Mouse (Mus musculus) liver, embryonic 16.5 days (tissue): Measurements from ENCODE around the gene Ifitm5. TPM values are rescaled to one million over a fixed set of nuclear protein-coding genes. Genes with fewer than 3 reads are reported as not detected.

Experiments used
- ATAC-seq: fragments of 200-750 bp; cut with Nextera tagmentation; 2 replicates; pipeline ENCODE4 v1.8.0; 2017; ENCODE audit warnings: low read depth, mild to moderate bottlenecking, moderate number of reproducible peaks, moderate library complexity
- H3K27ac ChIP-seq: fragments of 300-500 bp; sonication (generic); 2 replicates; pipeline ENCODE4 v1.5.1; 2014; ENCODE audit warnings: mild to moderate bottlenecking, low read length
- H3K27me3 ChIP-seq: fragments of 300-500 bp; sonication (generic); 2 replicates; pipeline ENCODE4 v1.6.1; 2014; ENCODE audit warnings: low read depth, low read length, mixed read lengths; ENCODE audit not compliant: control insufficient read depth, insufficient read depth
- H3K36me3 ChIP-seq: fragments of 300-500 bp; sonication (generic); 2 replicates; pipeline ENCODE4 v1.6.1; 2014; ENCODE audit warnings: mild to moderate bottlenecking; ENCODE audit not compliant: control insufficient read depth, insufficient read depth
- H3K4me1 ChIP-seq: fragments of 300-500 bp; sonication (generic); 2 replicates; pipeline ENCODE4 v1.6.1; 2014; ENCODE audit warnings: low read depth, low read length, mixed read lengths; ENCODE audit not compliant: control insufficient read depth
- H3K4me2 ChIP-seq: fragments of 300-500 bp; sonication (generic); 2 replicates; pipeline ENCODE4 v1.6.1; 2014; ENCODE audit warnings: low read depth, low read length, mixed read lengths
- H3K4me3 ChIP-seq: fragments of 300-500 bp; sonication (generic); 2 replicates; pipeline ENCODE4 v1.5.1; 2014; ENCODE audit warnings: low read depth, mild to moderate bottlenecking, low read length
- H3K9ac ChIP-seq: fragments of 300-500 bp; sonication (generic); 2 replicates; pipeline ENCODE4 v1.6.1; 2014; ENCODE audit warnings: low read depth, low read length
- H3K9me3 ChIP-seq: fragments of 300-500 bp; sonication (generic); replicated peaks from 2 replicates; pipeline ENCODE4 v1.6.1; 2016; ENCODE audit warnings: low read length; ENCODE audit not compliant: control insufficient read depth
- WGBS: fragments of 180-500 bp; shearing (Covaris S2); extraction: QIAGEN DNeasy Blood & Tissue Kit; methylation state at CpG from one replicate; pipeline ENCODE4 v1.1.7; 2014; ENCODE audit not compliant: insufficient replicate concordance; 5-methylcytosine and 5-hydroxymethylcytosine counted together
- polyA plus RNA-seq: library from polyadenylated mRNA; unstranded; fragments of >200 nt; fragmentation: Nextera tagmentation; extraction: Ambion mirVana; gene quantifications from 2 replicates; pipeline ENCODE4 v1.2.1, GENCODE M21; 2015

The Ifitm5 gene
- polyA plus RNA-seq, 1 experiment from 2014 or later, result 0.26 TPM

DNA sequence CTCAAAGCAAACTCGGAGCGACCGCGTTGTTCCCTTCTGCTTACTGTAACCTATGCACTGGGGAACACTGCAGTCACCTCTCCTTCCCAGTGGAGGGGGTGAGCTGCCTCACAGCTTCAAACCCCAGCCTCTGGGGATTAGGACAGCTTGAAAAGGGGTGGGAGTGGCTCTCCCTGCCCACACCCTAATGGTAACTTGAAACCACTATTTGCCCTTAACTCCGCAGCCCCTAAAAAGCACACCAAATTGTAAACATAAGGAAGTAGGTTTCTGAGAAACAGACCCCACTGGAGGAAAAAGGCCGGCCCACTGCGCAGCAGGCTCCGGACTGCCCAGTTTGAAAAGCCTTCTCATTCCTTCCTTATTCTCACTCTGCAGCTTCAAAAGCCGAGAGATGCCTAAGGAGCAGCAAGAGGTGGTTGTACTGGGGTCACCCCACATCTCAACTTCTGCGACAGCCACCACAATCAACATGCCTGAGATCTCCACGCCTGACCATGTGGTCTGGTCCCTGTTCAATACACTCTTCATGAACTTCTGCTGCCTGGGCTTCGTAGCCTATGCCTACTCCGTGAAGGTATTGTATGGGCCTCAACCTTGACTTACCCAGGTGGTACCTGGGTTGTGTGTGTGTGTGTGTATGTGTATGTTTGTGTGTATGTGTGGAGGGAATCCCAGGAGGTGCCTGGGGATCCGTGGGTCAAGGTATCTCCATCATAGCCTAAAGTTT is 17.9 kb upstream of the Ifitm5 start:
- ATAC-seq, result no peak
- Histone ChIP-seq H3K9me3 (no peaks in the 10 kb centered on the region), H3K27ac (no peak overlapping the region), H3K36me3 (no peaks in the 10 kb centered on the region), H3K4me1 (no peaks in the 10 kb centered on the region; the same call in 1 of the 2 replicates), H3K4me2 (no peak overlapping the region; the same call in 1 of the 2 replicates), H3K4me3 (no peak overlapping the region), H3K9ac (no peak overlapping the region), H3K27me3 (no peaks in the 10 kb centered on the region)
- 16% methylated on average over 14 of the region's 14 CpGs for WGBS

DNA sequence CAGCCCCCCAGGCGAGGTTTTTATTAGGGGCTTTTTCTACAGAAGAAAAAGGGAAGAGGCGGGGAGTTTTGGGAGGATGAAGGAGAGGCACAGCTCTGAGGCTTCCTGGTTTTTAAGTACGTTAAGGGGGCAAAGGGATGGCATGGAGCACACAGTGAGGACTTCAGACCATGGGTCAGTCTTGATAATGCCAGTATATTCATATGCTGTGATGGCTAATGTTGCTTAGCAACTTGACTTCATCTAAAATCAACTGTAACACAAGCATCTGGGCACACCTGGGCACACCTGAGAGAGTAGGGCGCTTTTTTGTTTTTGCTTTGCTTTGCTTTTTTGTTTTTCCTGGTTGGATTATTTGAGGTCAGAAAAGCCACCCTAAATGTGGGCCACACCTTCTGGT is 16.8 kb upstream of the Ifitm5 start, which contains the start of gene Ifitm1:
Ifitm1 (plus strand) TSS at position 301 of the 400 bp plus-strand sequence.
- Histone ChIP-seq H3K9ac (no peak within 1 kb of the TSS), H3K4me2 (no peak within 1 kb of the TSS), H3K27ac (no peak within 1 kb of the TSS), H3K4me3 (no peak within 1 kb of the TSS), H3K9me3 (no peaks in the 10 kb centered on the region), H3K27me3 (no peaks in the 10 kb centered on the region), H3K4me1 (no peaks in the 10 kb centered on the region; the same call in 1 of the 2 replicates), H3K36me3 (no peaks in the 10 kb centered on the region)
- ATAC-seq, result no peak
- WGBS, result 54% methylated on average over 4 of the region's 4 CpGs

DNA sequence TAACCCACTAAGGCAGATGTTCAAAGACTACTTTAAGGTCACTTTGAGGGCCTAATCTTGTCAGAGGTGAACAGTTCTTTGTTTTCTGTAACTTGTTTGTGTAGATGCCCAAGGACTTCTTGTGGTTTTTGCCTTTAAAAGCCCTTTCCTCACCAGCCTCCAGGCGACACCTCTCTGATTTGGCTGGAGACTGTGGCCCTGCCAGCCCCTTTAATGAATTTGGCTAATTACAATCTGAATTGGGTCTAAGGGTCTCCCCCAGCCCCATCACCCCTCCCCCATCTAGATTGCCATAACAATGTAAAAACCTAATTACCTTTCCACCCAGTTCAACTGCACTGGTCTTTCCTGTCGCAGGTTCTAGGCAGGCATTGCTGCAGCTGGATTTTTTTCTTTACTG is 12.6 kb upstream of the Ifitm5 start:
- H3K9me3 ChIP-seq, result no peaks in the 10 kb centered on the region

DNA sequence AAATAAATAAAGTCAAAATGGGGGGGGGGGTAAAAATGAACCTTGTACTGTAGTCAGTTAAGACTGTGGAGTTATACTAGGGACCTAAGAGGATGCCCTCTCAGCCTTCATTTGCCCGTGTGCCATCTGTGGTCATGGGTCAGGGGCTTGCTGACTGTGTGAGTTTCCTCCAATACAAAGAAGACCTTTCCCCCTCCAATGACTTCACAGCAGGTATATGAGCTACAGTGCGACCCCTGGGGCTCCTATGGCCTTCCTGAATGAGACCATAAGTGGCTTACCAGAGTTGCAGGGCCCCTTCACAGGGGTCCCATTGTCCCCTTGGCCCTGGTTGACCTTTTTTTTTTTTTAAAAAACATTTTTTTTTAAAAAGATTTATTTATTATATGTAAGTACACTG is 11.3 kb upstream of the Ifitm5 start:
- Histone ChIP-seq H3K4me3 (no peak overlapping the region), H3K4me1 (peaks cover 3% of the 10 kb centered on the region), H3K27ac (no peak overlapping the region), H3K4me2 (no peak overlapping the region), H3K27me3 (no peaks in the 10 kb centered on the region), H3K36me3 (no peaks in the 10 kb centered on the region), H3K9me3 (no peaks in the 10 kb centered on the region), H3K9ac (no peak overlapping the region)
- no peak for ATAC-seq
- 50% methylated on average over 2 of the region's 2 CpGs for WGBS

More for the DNA sequence above, 12.6 kb upstream of the Ifitm5 start:
- no peak for ATAC-seq
- Histone ChIP-seq H3K4me1 (no peaks in the 10 kb centered on the region), H3K27ac (no peak overlapping the region), H3K4me3 (no peak overlapping the region), H3K4me2 (no peak overlapping the region), H3K9ac (no peak overlapping the region), H3K27me3 (no peaks in the 10 kb centered on the region), H3K36me3 (no peaks in the 10 kb centered on the region)
- 64% methylated on average over 2 of the region's 2 CpGs for WGBS

DNA sequence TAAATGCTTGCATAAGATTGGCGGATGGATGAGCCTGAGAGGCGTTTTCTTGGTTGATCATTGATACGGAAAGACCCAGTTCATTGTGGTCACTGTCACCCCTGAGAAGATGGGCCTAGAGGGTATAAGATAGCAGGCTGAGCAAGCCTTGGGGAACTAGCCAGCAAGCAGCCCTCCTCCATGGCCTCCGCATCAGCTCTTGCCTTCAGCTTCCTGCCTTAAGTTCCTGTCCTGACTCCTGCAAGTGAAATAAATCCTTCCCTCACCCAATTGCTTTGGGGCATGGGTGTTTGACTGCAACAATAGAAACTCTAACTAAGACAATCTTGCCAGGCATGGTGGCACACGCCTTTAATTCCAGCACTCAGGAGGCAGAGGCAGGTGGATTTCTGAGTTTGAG is 9.9 kb upstream of the Ifitm5 start:
- H3K9me3 ChIP-seq, result no peaks in the 10 kb centered on the region
- H3K36me3 ChIP-seq, result no peaks in the 10 kb centered on the region
- ATAC-seq, result no peak
- H3K4me2 ChIP-seq, result no peak overlapping the region
- H3K4me3 ChIP-seq, result no peak overlapping the region
- peaks cover 8% of the 10 kb centered on the region for H3K4me1 ChIP-seq
- WGBS, result 45% methylated on average over 5 of the region's 5 CpGs
- H3K9ac ChIP-seq, result no peak overlapping the region
- H3K27me3 ChIP-seq, result no peaks in the 10 kb centered on the region
- H3K27ac ChIP-seq, result no peak overlapping the region

DNA sequence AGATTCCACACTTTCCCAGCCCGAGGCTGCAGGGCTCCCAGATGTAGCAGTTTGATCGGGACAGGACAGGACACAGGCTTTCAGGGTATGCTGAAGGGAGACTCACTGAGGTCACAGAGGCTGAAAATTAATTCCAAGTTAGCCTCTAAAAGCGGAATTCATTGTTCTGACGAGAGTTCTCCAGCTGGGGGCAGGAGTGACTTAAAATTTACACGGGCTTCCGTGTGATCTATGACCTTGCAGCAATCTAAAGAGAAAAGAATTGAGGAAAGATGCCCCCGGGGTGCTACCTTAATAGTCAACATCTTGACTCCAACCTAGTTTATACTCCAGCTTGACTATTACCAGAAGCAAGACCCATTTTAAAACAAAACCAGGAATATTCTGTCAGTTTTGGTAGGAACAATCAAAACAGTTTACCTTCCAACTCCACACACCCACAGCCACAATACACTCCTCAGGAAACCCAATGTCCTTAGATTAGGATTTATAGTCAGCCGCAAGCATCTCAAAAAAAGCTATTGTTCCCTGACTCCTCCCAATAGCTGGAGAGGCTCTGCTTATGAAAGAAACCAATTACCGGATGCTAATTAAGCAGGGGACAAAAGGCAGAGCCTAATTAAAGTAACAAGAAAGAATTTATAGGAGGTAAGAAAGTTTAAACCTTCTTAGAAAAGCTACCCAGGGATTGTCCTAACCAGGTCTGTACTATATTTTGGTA is 9.2 kb upstream of the Ifitm5 start:
- Histone ChIP-seq H3K9ac (no peak overlapping the region), H3K27me3 (no peaks in the 10 kb centered on the region), H3K9me3 (no peaks in the 10 kb centered on the region), H3K4me2 (no peak overlapping the region), H3K4me3 (no peak overlapping the region), H3K27ac (no peak overlapping the region), H3K36me3 (no peaks in the 10 kb centered on the region), H3K4me1 (peaks cover 8% of the 10 kb centered on the region)
- WGBS, result 8% methylated on average over 9 of the region's 9 CpGs
- no peak for ATAC-seq

DNA sequence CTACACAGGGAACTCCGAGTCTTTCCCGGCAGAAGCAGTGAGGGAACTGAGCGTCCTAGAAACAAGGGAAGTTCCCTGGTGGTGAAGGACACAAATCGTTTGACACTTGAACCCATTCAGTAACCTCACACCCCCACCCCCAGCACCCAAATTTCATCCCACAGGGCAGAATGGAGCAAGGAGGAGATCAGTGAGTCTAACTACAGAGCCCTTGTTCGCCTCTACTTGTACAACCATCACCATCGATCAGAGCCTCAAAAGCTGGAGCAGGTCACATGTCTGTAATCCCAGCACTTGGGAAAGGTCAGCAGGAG is 6.4 kb upstream of the Ifitm5 start:
- peaks cover 17% of the 10 kb centered on the region for H3K4me1 ChIP-seq

DNA sequence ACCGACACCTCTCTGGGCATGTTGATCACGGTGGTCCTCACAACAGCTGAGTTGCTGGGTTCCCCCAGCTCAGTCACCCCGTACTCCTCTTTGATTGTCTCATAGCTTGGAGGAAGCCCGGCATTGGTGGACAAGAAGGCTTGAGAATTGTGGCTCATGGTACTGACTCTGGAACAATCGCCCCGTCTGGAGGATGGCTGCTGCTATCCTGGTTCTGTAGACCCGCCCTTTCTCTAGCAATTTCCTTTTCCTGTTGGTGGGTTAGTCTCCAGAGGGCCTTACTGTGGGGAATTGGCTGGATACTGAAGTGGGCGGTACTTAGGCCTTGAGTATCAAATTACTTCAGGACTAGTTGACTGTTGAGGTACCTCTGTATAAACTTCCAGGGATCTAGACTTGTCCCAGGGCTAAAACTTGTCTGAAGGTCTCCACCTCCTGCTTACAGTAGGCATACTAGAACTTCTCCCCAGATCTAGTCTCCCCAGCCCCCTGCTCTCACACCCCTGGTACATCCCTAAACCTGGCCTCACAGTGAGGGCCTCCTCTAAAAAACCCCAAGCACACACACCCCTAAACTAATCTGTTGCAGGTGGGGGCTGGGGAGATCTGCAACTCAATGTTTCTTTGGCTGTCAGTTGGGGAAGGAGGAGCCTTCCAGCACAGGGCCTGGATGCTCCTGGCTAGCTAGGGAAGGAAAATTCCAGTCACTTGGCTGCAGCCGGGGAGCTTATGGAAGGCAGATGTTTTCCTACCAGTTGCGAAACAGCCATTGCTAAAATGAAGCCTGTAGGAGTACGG is 5.9 kb upstream of the Ifitm5 start, which contains the start of the genes Gm45717 and Ifitm2:
Gm45717 (minus strand) TSS at position 180 of the 798 bp plus-strand sequence.
Ifitm2 (minus strand) TSS at position 230 of the 798 bp plus-strand sequence.
- WGBS, result 13% methylated on average over 11 of the region's 11 CpGs
- Histone ChIP-seq H3K4me3 (peak within 1 kb of the TSS; percentile 59), H3K4me1 (peaks cover 17% of the 10 kb centered on the region), H3K9me3 (no peaks in the 10 kb centered on the region), H3K27ac (peak within 1 kb of the TSS; percentile 78), H3K36me3 (no peaks in the 10 kb centered on the region), H3K27me3 (no peaks in the 10 kb centered on the region), H3K4me2 (peak within 1 kb of the TSS; percentile 59), H3K9ac (peak within 1 kb of the TSS; percentile 58)
- ATAC-seq, result peak; percentile 76

More for the DNA sequence above, 6.4 kb upstream of the Ifitm5 start:
- no peaks in the 10 kb centered on the region for H3K9me3 ChIP-seq
- WGBS, result 41% methylated on average over 6 of the region's 6 CpGs
- H3K4me3 ChIP-seq, result no peak overlapping the region
- H3K27ac ChIP-seq, result peak overlapping the region; percentile 77
- no peaks in the 10 kb centered on the region for H3K27me3 ChIP-seq
- no peak overlapping the region for H3K4me2 ChIP-seq
- H3K36me3 ChIP-seq, result no peaks in the 10 kb centered on the region
- H3K9ac ChIP-seq, result no peak overlapping the region
- ATAC-seq, result no peak
